Mouse (Mus musculus): ENCODE results near the gene Ahdc1.

- TF ChIP-seq CTCF (IDR thresholded peaks at IDR 0.05; ENCODE audit: low read depth) (no peak), EP300 (IDR thresholded peaks at IDR 0.05; ENCODE audit: low read depth) (no peak)
Measured at GRCm38 (mm10) chr4:133116756-133117470, 105.9 kb downstream of the Ahdc1 start.

Measured in heart, postnatal 0 days (tissue).